Mouse (Mus musculus) large intestine, adult 2 months (tissue): ENCODE data around the gene Aldob. TPM values are rescaled to one million over a fixed set of nuclear protein-coding genes. Genes with fewer than 3 reads are reported as not detected.
"Not testable (repeated sequence)": the region's sequence is repeated elsewhere in the genome, so short reads cannot be mapped to it uniquely, and the experiment has no call there.

Experiments
- DNase-seq: peaks from one replicate; pipeline ENCODE4 v3.0.0-alpha.2; 2012; ENCODE audit warnings: low read depth, low spot score
- WGBS: fragments of 180-500 bp; shearing (Covaris S2); methylation state at CpG from one replicate; pipeline ENCODE4 v1.1.7; 2018; 5-methylcytosine and 5-hydroxymethylcytosine counted together
- polyA plus RNA-seq: library from polyadenylated mRNA; depleted of rRNA; stranded (reverse); fragments of >200 nt; gene quantifications from 2 replicates; pipeline ENCODE4 v1.2.3, GENCODE M21; 2012; rRNA removed

Gene Aldob
- polyA plus RNA-seq, 1 experiment, result 636 TPM

DNA sequence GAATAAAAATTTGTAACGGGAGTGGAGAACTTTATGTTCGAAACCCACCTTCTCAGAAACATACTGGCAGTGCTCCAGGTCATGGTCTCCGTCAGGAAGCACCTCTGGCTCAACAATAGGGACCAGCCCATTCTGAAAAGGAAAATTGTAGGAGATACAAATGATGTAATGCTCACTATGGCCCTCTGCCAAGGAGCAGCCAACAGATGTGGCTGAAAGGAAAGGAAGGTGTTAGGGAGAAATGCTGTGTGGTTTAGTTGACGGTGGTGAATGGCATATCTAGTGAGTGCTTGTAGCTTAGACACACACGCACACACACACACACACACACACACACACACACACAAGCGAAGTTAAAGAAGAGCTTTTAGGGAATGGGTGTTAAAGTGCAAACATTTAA, 9.7 kb downstream of the Aldob start:
- 63% methylated on average over 6 of the region's 6 CpGs for WGBS
- no peak for DNase-seq

- WGBS, result 87% methylated on average over 4 of the region's 4 CpGs
- DNase-seq, result no peak
Observed at GRCm38 (mm10) chr4:49536671-49537070, 12.7 kb downstream of the Aldob start.

- no peak for DNase-seq
- 93% methylated on average over 4 of the region's 4 CpGs for WGBS
Observed at GRCm38 (mm10) chr4:49535675-49536294, 13.6 kb downstream of the Aldob start.

DNA sequence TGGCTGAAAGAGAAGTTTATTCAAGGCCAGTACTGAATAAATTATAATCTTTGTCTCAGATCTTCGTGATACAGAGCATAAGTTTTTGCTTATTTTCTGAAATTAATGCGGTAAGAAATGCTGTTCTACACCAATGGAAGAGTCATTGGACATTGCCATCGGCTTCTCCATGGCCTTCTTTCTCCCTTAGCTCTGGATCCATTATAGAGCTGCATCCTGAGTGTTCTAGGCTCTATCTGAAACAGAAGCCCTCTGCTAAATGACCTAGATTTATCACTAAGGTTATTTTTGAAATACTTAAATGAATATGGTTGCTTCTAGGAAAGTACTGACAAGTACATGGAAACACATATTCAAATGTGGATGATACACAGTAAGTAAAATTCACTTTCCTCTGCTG, 14.3 kb downstream of the Aldob start:
- no peak for DNase-seq
- WGBS, result 90% methylated on average over 3 of the region's 3 CpGs

- no peak for DNase-seq
- 76% methylated on average over 9 of the region's 9 CpGs for WGBS
Observed at GRCm38 (mm10) chr4:49522576-49522975, 26.8 kb downstream of the Aldob start.

GRCm38 (mm10) chr4:49521346-49521745, 28.0 kb downstream of the Aldob start:
- WGBS, result under 1% methylated on average over 17 of the region's 17 CpGs
- DNase-seq, result no peak

DNA sequence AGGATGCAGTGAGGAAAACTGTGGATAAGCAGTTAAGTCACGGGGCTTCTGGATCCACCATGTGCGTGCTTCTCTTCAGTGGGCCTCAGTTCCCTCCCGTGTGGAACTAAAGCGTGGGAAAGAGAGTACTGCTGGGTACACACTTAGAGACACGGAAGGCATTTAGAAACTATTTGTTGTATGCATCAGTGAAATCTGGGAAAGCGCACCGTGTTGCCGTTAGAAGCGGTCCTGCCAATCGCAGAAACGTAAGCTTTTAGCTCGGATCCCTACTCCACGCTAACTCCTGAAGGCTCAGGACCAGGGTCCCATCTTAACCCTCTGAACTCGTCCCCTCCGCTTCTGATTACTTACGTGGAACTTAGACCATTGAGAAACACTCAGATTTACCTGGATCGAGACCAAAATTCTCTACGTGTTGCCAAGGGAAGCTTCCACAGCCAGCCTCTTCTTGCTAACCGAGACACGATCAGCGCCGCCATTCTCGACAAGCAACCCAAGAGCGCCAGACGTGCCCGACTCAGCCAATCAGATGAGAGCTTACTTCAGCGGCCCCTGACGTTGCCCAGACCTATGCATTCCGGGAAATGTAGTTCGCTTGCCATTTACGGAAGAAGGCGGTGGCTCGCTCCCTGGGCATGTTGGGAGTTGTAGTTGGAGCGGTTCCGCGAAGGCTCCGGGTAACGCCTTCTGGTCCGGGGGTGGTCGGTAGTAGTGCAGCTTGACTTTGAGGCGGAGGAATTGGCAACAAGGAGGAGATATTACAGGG, 28.6 kb downstream of the Aldob start, which contains the start of the genes Mrpl50 and Zfp189:
Mrpl50 (minus strand) TSS at position 522 of the 769 bp plus-strand sequence.
Zfp189 (plus strand) TSS at position 605 of the 769 bp plus-strand sequence.
- WGBS, result under 1% methylated on average over 41 of the region's 41 CpGs
- DNase-seq, result peak; percentile 92

DNA sequence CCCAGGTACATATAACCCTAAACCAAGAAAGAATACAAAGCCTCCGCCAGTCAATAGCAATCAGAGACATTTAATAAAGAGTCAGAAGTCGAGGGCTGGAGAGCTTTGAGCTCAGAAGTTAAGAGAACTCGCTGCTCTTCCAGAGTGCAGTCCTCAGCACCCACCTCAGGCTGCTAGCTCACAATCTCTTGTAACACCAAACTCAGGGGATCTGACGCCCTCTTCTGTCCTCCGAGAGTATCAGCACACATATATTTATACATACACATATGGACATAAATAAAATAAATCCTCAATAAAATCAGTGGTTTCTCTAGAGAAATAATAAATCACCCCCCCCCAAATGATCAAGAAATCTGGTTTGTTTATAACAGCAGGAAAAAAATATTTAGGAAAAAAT, 29.9 kb downstream of the Aldob start:
- 81% methylated on average over 5 of the region's 5 CpGs for WGBS
- DNase-seq, result no peak

DNA sequence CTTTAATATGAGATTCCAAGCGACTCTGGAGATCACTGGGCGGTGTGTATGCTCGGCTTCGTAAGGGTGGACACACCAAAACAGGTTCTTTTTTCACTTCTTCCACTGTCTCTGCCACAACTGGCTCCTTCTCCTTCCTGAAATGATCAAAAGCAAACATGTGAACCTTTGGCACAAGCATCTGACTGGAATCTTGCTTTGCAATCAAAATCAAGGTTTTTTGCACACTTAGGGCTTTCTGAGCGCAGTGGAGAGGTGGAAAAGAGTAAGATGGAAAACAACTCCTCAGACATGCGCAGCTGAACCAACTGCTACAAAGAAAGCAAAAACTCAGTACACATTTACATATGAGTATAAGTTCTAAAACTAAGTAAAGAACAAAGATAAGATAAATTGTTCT, 34.9 kb downstream of the Aldob start:
- 97% methylated on average over 6 of the region's 6 CpGs for WGBS
- DNase-seq, result no peak

DNA sequence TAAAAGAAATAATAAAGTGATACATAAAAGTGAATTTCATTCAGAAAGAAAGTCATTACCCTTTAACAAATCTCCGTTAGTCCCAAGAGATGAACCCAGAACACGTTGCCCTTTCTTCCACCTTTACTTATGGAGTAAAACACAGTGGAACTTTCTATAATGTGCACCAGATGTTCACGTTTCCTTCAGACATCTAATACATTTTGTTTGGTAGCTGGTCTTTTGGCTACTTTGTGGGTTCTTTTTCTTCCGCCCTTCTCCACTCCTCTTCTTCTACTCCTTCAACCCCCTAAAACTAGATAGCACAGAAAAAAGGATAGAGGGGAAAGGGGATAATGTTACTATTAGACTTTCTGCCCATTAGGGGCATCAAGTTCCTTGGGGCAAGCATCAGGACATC, 36.7 kb downstream of the Aldob start:
- WGBS, result 92% methylated on average over 4 of the region's 4 CpGs
- DNase-seq, result no peak

- 12% methylated on average over 1 of the region's 1 CpGs for WGBS
- not testable (repeated sequence) for DNase-seq
Observed at GRCm38 (mm10) chr4:49510236-49510835, 39.0 kb downstream of the Aldob start.

DNA sequence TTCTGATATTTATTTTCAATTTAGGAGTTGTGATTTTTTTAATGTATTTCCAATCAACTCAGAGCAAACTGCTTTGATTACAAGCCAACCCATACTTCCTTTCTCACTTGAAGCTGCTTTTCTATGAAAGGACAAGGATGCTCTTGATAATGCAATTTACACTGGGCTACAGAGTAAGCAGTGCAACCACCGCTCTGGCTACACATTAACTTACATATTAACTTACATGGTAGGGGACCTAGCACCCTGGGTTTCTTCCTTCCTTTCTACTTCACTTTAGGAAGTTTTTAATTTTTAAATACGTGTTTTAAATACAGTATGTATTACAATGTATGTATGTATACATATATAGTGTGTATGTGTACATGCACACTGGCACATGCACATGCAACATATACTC, 40.2 kb downstream of the Aldob start:
- no peak for DNase-seq
- WGBS, result 47% methylated on average over 2 of the region's 2 CpGs

DNA sequence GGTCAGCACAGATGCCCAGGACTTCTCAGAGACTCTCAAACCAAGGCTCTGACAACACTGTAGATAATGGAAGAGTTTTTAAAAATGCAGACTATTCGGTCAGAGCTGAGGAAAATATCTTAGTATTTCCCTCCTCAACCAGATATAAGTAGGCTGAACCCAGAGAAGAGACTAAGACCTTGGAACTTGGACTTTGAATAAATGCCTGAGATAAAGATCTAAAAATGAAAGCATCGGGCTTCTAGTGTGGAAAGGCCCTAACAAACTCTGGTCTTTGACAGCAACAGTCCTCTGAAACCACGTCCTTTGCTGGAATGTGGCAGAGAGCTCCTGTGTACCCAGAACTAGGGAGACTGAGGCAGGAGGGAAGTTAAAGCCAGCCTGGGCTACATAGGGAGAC, 43.0 kb downstream of the Aldob start, which contains the start of gene Baat:
Baat (minus strand) TSS at position 172 of the 400 bp plus-strand sequence.
- 30% methylated on average over 3 of the region's 3 CpGs for WGBS

GRCm38 (mm10) chr4:49503563-49503962, 45.8 kb downstream of the Aldob start:
- no peak for DNase-seq
- 76% methylated on average over 1 of the region's 1 CpGs for WGBS

More for the DNA sequence above, 43.0 kb downstream of the Aldob start, which contains the start of gene Baat:
- no peak for DNase-seq

Other genes with a start within 250 kb of the Aldob start
- not detected in 2 replicates for gene Acnat2, start 141.4 kb downstream of the Aldob start, polyA plus RNA-seq
- gene Acnat1, start 75.6 kb downstream of the Aldob start, polyA plus RNA-seq, result 6.5 and 11.9 TPM in 2 replicates
- 0.52 and 0.99 TPM in 2 replicates for gene Baat, start 43.0 kb downstream of the Aldob start, polyA plus RNA-seq
- gene Mrpl50, start 28.5 kb downstream of the Aldob start, polyA plus RNA-seq, result 6.1 and 6.2 TPM in 2 replicates
- gene Zfp189, start 28.4 kb downstream of the Aldob start, polyA plus RNA-seq, result 0.20 and 0.32 TPM in 2 replicates
- 48.5 and 62.8 TPM in 2 replicates for gene Tmem246, start 48.3 kb upstream of the Aldob start, polyA plus RNA-seq
- 7.6 and 14.6 TPM in 2 replicates for gene Rnf20, start 82.5 kb upstream of the Aldob start, polyA plus RNA-seq
- gene Ppp3r2, start 132.5 kb upstream of the Aldob start, polyA plus RNA-seq, result not detected in 2 replicates